Mouse (Mus musculus) midbrain, embryonic 15.5 days (tissue): Measurements from ENCODE around the gene Tbpl1. TPM values are rescaled to one million over a fixed set of nuclear protein-coding genes. Genes with fewer than 3 reads are reported as not detected.

Source experiments
- ATAC-seq: fragments of 200-750 bp; cut with Nextera tagmentation; replicated peaks from 2 replicates; pipeline ENCODE4 v1.8.0; 2017; ENCODE audit warnings: moderate TSS enrichment
- H3K27ac ChIP-seq: fragments of 300-500 bp; sonication (generic); 2 replicates; pipeline ENCODE4 v1.5.1; 2015; ENCODE audit warnings: mild to moderate bottlenecking, inconsistent platforms
- H3K27me3 ChIP-seq: fragments of 300-500 bp; sonication (generic); replicated peaks from 2 replicates; pipeline ENCODE4 v1.6.1; 2015; ENCODE audit warnings: inconsistent platforms
- H3K36me3 ChIP-seq: fragments of 300-500 bp; sonication (generic); replicated peaks from 2 replicates; pipeline ENCODE4 v1.6.1; 2015; ENCODE audit warnings: inconsistent platforms
- H3K4me1 ChIP-seq: fragments of 300-500 bp; sonication (generic); 2 replicates; pipeline ENCODE4 v1.6.1; 2015; ENCODE audit warnings: inconsistent platforms
- H3K4me2 ChIP-seq: fragments of 300-500 bp; sonication (generic); 2 replicates; pipeline ENCODE4 v1.6.1; 2015; ENCODE audit warnings: inconsistent platforms, mild to moderate bottlenecking, moderate library complexity
- H3K4me3 ChIP-seq: fragments of 300-500 bp; sonication (generic); 2 replicates; pipeline ENCODE4 v1.5.1; 2015; ENCODE audit warnings: mild to moderate bottlenecking, inconsistent platforms
- H3K9ac ChIP-seq: fragments of 300-500 bp; sonication (generic); 2 replicates; pipeline ENCODE4 v1.6.1; 2015; ENCODE audit warnings: mild to moderate bottlenecking, inconsistent platforms
- H3K9me3 ChIP-seq: fragments of 300-500 bp; sonication (generic); 2 replicates; pipeline ENCODE4 v1.6.1; 2016; ENCODE audit warnings: inconsistent platforms
- WGBS: fragments of 180-500 bp; shearing (Covaris S2); methylation state at CpG from one replicate; pipeline ENCODE4 v1.1.7; 2015; ENCODE audit warnings: mixed read lengths; 5-methylcytosine and 5-hydroxymethylcytosine counted together
- polyA plus RNA-seq: library from polyadenylated mRNA; unstranded; fragments of >200 nt; fragmentation: Nextera tagmentation; extraction: Ambion mirVana; gene quantifications from 2 replicates; pipeline ENCODE4 v1.2.1, GENCODE M21; 2015

Tbpl1 gene
- polyA plus RNA-seq = 86.4 and 91.0 TPM in 2 replicates

- Histone ChIP-seq H3K4me1 (peaks cover 34% of the 10 kb centered on the region), H3K27ac (peak within 1 kb of the TSS; percentile 98), H3K36me3 (no peaks in the 10 kb centered on the region), H3K9me3 (no peaks in the 10 kb centered on the region), H3K4me3 (peak within 1 kb of the TSS; percentile 99), H3K4me2 (peak within 1 kb of the TSS; percentile 95), H3K9ac (peak within 1 kb of the TSS; percentile 99), H3K27me3 (no peaks in the 10 kb centered on the region)
- peak; percentile 99 for ATAC-seq
- WGBS = under 1% methylated on average over 77 of the region's 77 CpGs
Measured at GRCm38 (mm10) chr10:22731272-22732093, at the start of gene Tbpl1. Gene Tbpl1, minus strand, starts transcription at chr10:22731938.

- H3K4me3 ChIP-seq = no peak overlapping the region
- no peak for ATAC-seq
- WGBS = 37% methylated on average over 4 of the region's 4 CpGs
Measured at GRCm38 (mm10) chr10:22781466-22781865, 49.7 kb upstream of the Tbpl1 start.

GRCm38 (mm10) chr10:22777939-22778338 lies 46.2 kb upstream of the Tbpl1 start:
- Histone ChIP-seq H3K9ac (no peak overlapping the region), H3K9me3 (no peaks in the 10 kb centered on the region), H3K4me2 (no peak overlapping the region), H3K4me3 (no peak overlapping the region), H3K36me3 (no peaks in the 10 kb centered on the region), H3K27ac (no peak overlapping the region), H3K27me3 (no peaks in the 10 kb centered on the region), H3K4me1 (no peaks in the 10 kb centered on the region)
- WGBS = 23% methylated on average over 5 of the region's 5 CpGs
- ATAC-seq = no peak

More at GRCm38 (mm10) chr10:22781466-22781865, 49.7 kb upstream of the Tbpl1 start:
- Histone ChIP-seq H3K4me1 (no peaks in the 10 kb centered on the region), H3K36me3 (no peaks in the 10 kb centered on the region), H3K4me2 (no peak overlapping the region), H3K27me3 (no peaks in the 10 kb centered on the region), H3K9me3 (no peaks in the 10 kb centered on the region), H3K9ac (no peak overlapping the region), H3K27ac (no peak overlapping the region)

GRCm38 (mm10) chr10:22776007-22776698 lies 44.4 kb upstream of the Tbpl1 start:
- 13% methylated on average over 7 of the region's 7 CpGs for WGBS
- H3K27ac ChIP-seq = no peak overlapping the region
- H3K9me3 ChIP-seq = no peaks in the 10 kb centered on the region
- H3K4me2 ChIP-seq = no peak overlapping the region
- no peaks in the 10 kb centered on the region for H3K4me1 ChIP-seq
- no peaks in the 10 kb centered on the region for H3K27me3 ChIP-seq
- no peak overlapping the region for H3K9ac ChIP-seq
- peak; percentile 71 for ATAC-seq
- H3K4me3 ChIP-seq = no peak overlapping the region
- no peaks in the 10 kb centered on the region for H3K36me3 ChIP-seq

GRCm38 (mm10) chr10:22775456-22775855 lies 43.7 kb upstream of the Tbpl1 start:
- no peaks in the 10 kb centered on the region for H3K9me3 ChIP-seq
- WGBS = 83% methylated on average over 2 of the region's 2 CpGs
- H3K4me2 ChIP-seq = no peak overlapping the region
- no peak overlapping the region for H3K4me3 ChIP-seq
- no peaks in the 10 kb centered on the region for H3K27me3 ChIP-seq
- no peak for ATAC-seq
- H3K4me1 ChIP-seq = no peaks in the 10 kb centered on the region
- H3K27ac ChIP-seq = no peak overlapping the region
- no peak overlapping the region for H3K9ac ChIP-seq
- no peaks in the 10 kb centered on the region for H3K36me3 ChIP-seq

- Histone ChIP-seq H3K4me2 (no peak overlapping the region), H3K27me3 (no peaks in the 10 kb centered on the region), H3K4me3 (no peak overlapping the region), H3K9ac (no peak overlapping the region), H3K4me1 (no peaks in the 10 kb centered on the region), H3K36me3 (no peaks in the 10 kb centered on the region), H3K27ac (no peak overlapping the region), H3K9me3 (no peaks in the 10 kb centered on the region)
- WGBS = 91% methylated on average over 3 of the region's 3 CpGs
- no peak for ATAC-seq
Measured at GRCm38 (mm10) chr10:22774626-22775025, 42.9 kb upstream of the Tbpl1 start.

- no peak overlapping the region for H3K27ac ChIP-seq
- no peak overlapping the region for H3K9ac ChIP-seq
- H3K4me2 ChIP-seq = no peak overlapping the region
- H3K4me3 ChIP-seq = no peak overlapping the region
- no peaks in the 10 kb centered on the region for H3K27me3 ChIP-seq
- H3K36me3 ChIP-seq = no peaks in the 10 kb centered on the region
- WGBS = 100% methylated on average over 1 of the region's 1 CpGs
- H3K9me3 ChIP-seq = no peaks in the 10 kb centered on the region
- no peaks in the 10 kb centered on the region for H3K4me1 ChIP-seq
- ATAC-seq = no peak
Measured at GRCm38 (mm10) chr10:22754240-22754639, 22.5 kb upstream of the Tbpl1 start.

- Histone ChIP-seq H3K27me3 (no peaks in the 10 kb centered on the region), H3K9me3 (no peaks in the 10 kb centered on the region), H3K4me1 (no peaks in the 10 kb centered on the region; the same call in 1 of the 2 replicates), H3K9ac (no peak overlapping the region), H3K4me3 (no peak overlapping the region), H3K36me3 (no peaks in the 10 kb centered on the region), H3K27ac (no peak overlapping the region), H3K4me2 (no peak overlapping the region)
- 75% methylated on average over 5 of the region's 5 CpGs for WGBS
- no peak for ATAC-seq
Measured at GRCm38 (mm10) chr10:22751175-22751682, 19.5 kb upstream of the Tbpl1 start.

- Histone ChIP-seq H3K9me3 (no peaks in the 10 kb centered on the region), H3K4me2 (no peak overlapping the region), H3K27me3 (no peaks in the 10 kb centered on the region), H3K4me1 (no peaks in the 10 kb centered on the region; the same call in 1 of the 2 replicates), H3K36me3 (no peaks in the 10 kb centered on the region), H3K9ac (no peak overlapping the region), H3K4me3 (no peak overlapping the region), H3K27ac (peak overlapping the region; percentile 52)
- ATAC-seq = peak; percentile 96
- 50% methylated on average over 13 of the region's 13 CpGs for WGBS
Measured at GRCm38 (mm10) chr10:22746334-22747322, 14.9 kb upstream of the Tbpl1 start.

GRCm38 (mm10) chr10:22745922-22746321 lies 14.2 kb upstream of the Tbpl1 start:
- ATAC-seq = peak; percentile 32
- Histone ChIP-seq H3K4me3 (no peak overlapping the region), H3K4me2 (no peak overlapping the region), H3K9ac (no peak overlapping the region), H3K27me3 (no peaks in the 10 kb centered on the region), H3K4me1 (no peaks in the 10 kb centered on the region; the same call in 1 of the 2 replicates), H3K36me3 (no peaks in the 10 kb centered on the region), H3K27ac (peak overlapping the region; percentile 52), H3K9me3 (no peaks in the 10 kb centered on the region)
- 62% methylated on average over 7 of the region's 7 CpGs for WGBS

GRCm38 (mm10) chr10:22732181-22732580 lies 443 bp upstream of the Tbpl1 start:
- Histone ChIP-seq H3K9ac (peak overlapping the region; percentile 99; the same call in 1 of the 2 replicates), H3K27ac (peak overlapping the region; percentile 98), H3K27me3 (no peaks in the 10 kb centered on the region)

More at GRCm38 (mm10) chr10:22732181-22732580, 443 bp upstream of the Tbpl1 start:
- H3K9me3 ChIP-seq = no peaks in the 10 kb centered on the region
- 62% methylated on average over 10 of the region's 10 CpGs for WGBS
- no peaks in the 10 kb centered on the region for H3K36me3 ChIP-seq
- H3K4me3 ChIP-seq = peak overlapping the region; percentile 99
- H3K4me1 ChIP-seq = peaks cover 29% of the 10 kb centered on the region
- no peak for ATAC-seq
- peak overlapping the region; percentile 95 for H3K4me2 ChIP-seq
